Mouse (Mus musculus) limb, embryonic 10.5 days (tissue): ENCODE measurements around the gene Arl10. TPM values are rescaled to one million over a fixed set of nuclear protein-coding genes. Genes with fewer than 3 reads are reported as not detected.
A peak's percentile ranks its signal among the peaks of the same experiment; 100 is the strongest.

Experiments
- DNase-seq: peaks from one replicate; pipeline ENCODE4 v3.0.0-alpha.2; 2017; ENCODE audit warnings: low spot score
- H3K27ac ChIP-seq: fragments of 300-500 bp; sonication (generic); 2 replicates; pipeline ENCODE4 v1.5.1; 2016; ENCODE audit warnings: mild to moderate bottlenecking
- H3K27me3 ChIP-seq: fragments of 300-500 bp; sonication (generic); 2 replicates; pipeline ENCODE4 v1.6.1; 2016; ENCODE audit warnings: low read depth, mild to moderate bottlenecking; ENCODE audit not compliant: poor library complexity, severe bottlenecking
- H3K36me3 ChIP-seq: fragments of 300-500 bp; sonication (generic); 2 replicates; pipeline ENCODE4 v1.6.1; 2016; ENCODE audit warnings: mild to moderate bottlenecking, moderate library complexity
- H3K4me1 ChIP-seq: fragments of 300-500 bp; sonication (generic); 2 replicates; pipeline ENCODE4 v1.6.1; 2016
- H3K4me3 ChIP-seq: fragments of 300-500 bp; sonication (generic); 2 replicates; pipeline ENCODE4 v1.5.1; 2016; ENCODE audit warnings: mild to moderate bottlenecking, moderate library complexity
- H3K9me3 ChIP-seq: fragments of 300-500 bp; sonication (generic); replicated peaks from 2 replicates; pipeline ENCODE4 v1.6.1; 2016; ENCODE audit warnings: mild to moderate bottlenecking
- WGBS: fragments of 180-500 bp; shearing (Covaris S2); methylation state at CpG from one replicate; pipeline ENCODE4 v1.1.7; 2016; 5-methylcytosine and 5-hydroxymethylcytosine counted together
- polyA plus RNA-seq: library from polyadenylated mRNA; unstranded; fragments of >200 nt; fragmentation: Nextera tagmentation; extraction: Ambion mirVana; gene quantifications from 2 replicates; pipeline ENCODE4 v1.2.1, GENCODE M21; 2016

Gene Arl10
- polyA plus RNA-seq, 1 experiment from 2014 or later = 28.8 TPM

- Histone ChIP-seq H3K4me1 (peaks cover 15% of the 10 kb centered on the region), H3K9me3 (no peaks in the 10 kb centered on the region), H3K27me3 (no peaks in the 10 kb centered on the region), H3K4me3 (peak overlapping the region; percentile 80), H3K36me3 (peaks cover 31% of the 10 kb centered on the region), H3K27ac (peak overlapping the region; percentile 88)
- peak; percentile 53 for DNase-seq
- WGBS = 46% methylated on average over 8 of the region's 8 CpGs
Measured at GRCm38 (mm10) chr13:54565594-54566345, 9.0 kb upstream of the Arl10 start.

DNA sequence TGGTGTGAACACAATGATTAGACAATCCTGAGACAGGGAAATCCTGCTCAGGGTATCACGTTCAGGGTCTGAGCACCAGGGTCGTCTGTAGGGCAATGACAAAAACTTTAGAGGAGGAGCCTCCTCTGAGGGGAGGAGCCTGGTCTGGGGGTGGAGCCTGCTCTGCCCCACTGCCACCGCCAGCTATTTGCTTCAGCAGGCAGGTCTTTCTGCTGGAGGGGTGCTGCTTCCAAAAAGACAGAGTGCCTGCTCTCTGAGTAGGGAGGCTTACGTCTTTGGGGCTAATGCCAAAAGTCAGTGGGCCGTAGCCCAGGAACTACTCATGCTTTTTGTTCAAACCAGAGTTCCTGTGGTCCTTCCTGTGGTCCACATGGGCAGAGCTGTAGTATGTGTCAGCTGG, 6.4 kb upstream of the Arl10 start:
- no peak for DNase-seq
- H3K27ac ChIP-seq = no peak overlapping the region
- H3K36me3 ChIP-seq = peaks cover 5% of the 10 kb centered on the region; the same call in 1 of the 2 replicates
- no peak overlapping the region for H3K4me3 ChIP-seq
- 47% methylated on average over 5 of the region's 5 CpGs for WGBS
- peaks cover 15% of the 10 kb centered on the region for H3K4me1 ChIP-seq
- peaks cover 9% of the 10 kb centered on the region for H3K27me3 ChIP-seq
- H3K9me3 ChIP-seq = no peaks in the 10 kb centered on the region

- no peak overlapping the region for H3K4me3 ChIP-seq
- H3K27ac ChIP-seq = no peak overlapping the region
- H3K4me1 ChIP-seq = peaks cover 11% of the 10 kb centered on the region
- no peaks in the 10 kb centered on the region for H3K36me3 ChIP-seq
- DNase-seq = no peak
- no peaks in the 10 kb centered on the region for H3K9me3 ChIP-seq
- peaks cover 18% of the 10 kb centered on the region for H3K27me3 ChIP-seq
- WGBS = 38% methylated on average over 1 of the region's 1 CpGs
Measured at GRCm38 (mm10) chr13:54569282-54569681, 5.5 kb upstream of the Arl10 start.

DNA sequence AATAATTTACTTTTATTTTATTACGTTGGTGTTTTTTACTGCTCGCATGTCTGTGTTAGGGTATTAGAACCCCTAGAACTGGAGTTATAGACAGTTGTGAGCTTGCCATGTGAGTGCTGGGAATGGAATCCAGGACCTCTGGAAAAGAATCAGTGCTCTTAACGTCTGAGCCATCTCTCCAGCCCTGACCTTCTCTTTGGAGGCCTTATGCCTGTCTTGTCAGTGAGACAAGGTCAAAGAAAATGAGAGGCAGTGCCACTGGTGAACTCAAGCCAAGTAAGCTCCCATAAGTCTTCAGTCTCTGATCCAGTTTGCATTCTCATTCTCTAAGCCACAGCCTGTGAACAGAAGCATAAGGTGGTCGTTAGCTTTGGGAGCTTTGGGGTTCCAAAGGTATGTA, 4.1 kb upstream of the Arl10 start:
- Histone ChIP-seq H3K36me3 (no peaks in the 10 kb centered on the region), H3K9me3 (no peaks in the 10 kb centered on the region), H3K4me3 (no peak overlapping the region), H3K27ac (no peak overlapping the region), H3K4me1 (peaks cover 17% of the 10 kb centered on the region), H3K27me3 (peaks cover 18% of the 10 kb centered on the region)
- DNase-seq = no peak
- 82% methylated on average over 4 of the region's 4 CpGs for WGBS

GRCm38 (mm10) chr13:54571637-54572036, 3.2 kb upstream of the Arl10 start:
- Histone ChIP-seq H3K27ac (no peak overlapping the region), H3K4me1 (peaks cover 21% of the 10 kb centered on the region), H3K27me3 (peaks cover 18% of the 10 kb centered on the region), H3K4me3 (no peak overlapping the region), H3K9me3 (no peaks in the 10 kb centered on the region), H3K36me3 (peaks cover 6% of the 10 kb centered on the region)
- no peak for DNase-seq
- WGBS = 59% methylated on average over 2 of the region's 2 CpGs

GRCm38 (mm10) chr13:54572621-54573020, 2.2 kb upstream of the Arl10 start:
- Histone ChIP-seq H3K27ac (no peak overlapping the region), H3K4me1 (peaks cover 21% of the 10 kb centered on the region), H3K27me3 (peaks cover 18% of the 10 kb centered on the region), H3K4me3 (no peak overlapping the region), H3K9me3 (no peaks in the 10 kb centered on the region), H3K36me3 (peaks cover 16% of the 10 kb centered on the region)
- no peak for DNase-seq
- WGBS = 84% methylated on average over 4 of the region's 4 CpGs

DNA sequence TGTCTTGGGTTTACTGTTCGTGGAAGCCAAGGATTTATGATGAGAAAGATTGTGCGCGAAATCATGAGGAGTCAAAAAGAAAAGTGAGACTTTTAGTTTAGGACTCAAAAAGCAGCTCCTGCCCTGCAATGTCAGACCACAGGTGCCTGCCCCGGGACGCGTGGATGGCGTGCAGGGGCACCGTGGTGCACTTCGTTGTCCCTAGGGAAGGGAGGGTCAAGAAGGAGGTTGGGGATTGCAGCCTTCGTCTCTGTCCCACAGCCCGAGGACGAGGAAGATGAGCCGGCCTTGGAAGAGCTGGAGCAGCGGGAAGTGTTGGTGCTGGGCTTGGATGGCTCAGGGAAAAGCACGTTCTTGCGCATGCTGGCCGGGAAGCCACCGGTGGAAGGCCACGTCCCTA, 674 bp downstream of the Arl10 start:
- peaks cover 18% of the 10 kb centered on the region for H3K27me3 ChIP-seq
- peaks cover 45% of the 10 kb centered on the region for H3K36me3 ChIP-seq
- H3K4me3 ChIP-seq = peak overlapping the region; percentile 97
- H3K27ac ChIP-seq = peak overlapping the region; percentile 96
- 5% methylated on average over 19 of the region's 19 CpGs for WGBS
- peaks cover 21% of the 10 kb centered on the region for H3K4me1 ChIP-seq
- no peaks in the 10 kb centered on the region for H3K9me3 ChIP-seq
- DNase-seq = peak; percentile 41

- H3K4me1 ChIP-seq = peaks cover 21% of the 10 kb centered on the region
- H3K27ac ChIP-seq = no peak overlapping the region
- no peaks in the 10 kb centered on the region for H3K9me3 ChIP-seq
- peaks cover 69% of the 10 kb centered on the region for H3K36me3 ChIP-seq
- H3K27me3 ChIP-seq = peaks cover 15% of the 10 kb centered on the region
- H3K4me3 ChIP-seq = no peak overlapping the region
- no peak for DNase-seq
- 86% methylated on average over 21 of the region's 21 CpGs for WGBS
Measured at GRCm38 (mm10) chr13:54577652-54578507, 3.1 kb downstream of the Arl10 start.

- DNase-seq = no peak
- 86% methylated on average over 2 of the region's 2 CpGs for WGBS
- peaks cover 100% of the 10 kb centered on the region for H3K36me3 ChIP-seq
Measured at GRCm38 (mm10) chr13:54581385-54581784, 6.6 kb downstream of the Arl10 start.

DNA sequence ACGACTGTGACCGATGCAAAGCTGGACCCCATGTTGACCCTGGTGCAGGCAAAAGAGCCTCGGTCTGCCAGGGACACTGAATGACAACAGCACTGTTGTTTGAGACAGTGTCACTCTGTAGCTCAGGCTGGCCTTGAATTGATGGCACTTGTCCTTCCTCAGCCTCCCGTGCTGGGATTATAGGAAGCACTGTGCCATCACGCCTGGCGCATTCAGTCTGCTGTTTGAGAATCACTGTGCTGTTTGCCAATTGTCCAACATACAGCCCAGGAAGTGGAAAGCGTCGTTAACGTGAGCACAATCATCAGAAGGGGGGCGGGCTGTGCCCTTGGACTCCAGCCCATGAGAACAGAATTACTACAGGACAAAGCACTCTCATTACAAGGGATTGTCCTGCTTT, 7.3 kb downstream of the Arl10 start:
- Histone ChIP-seq H3K4me3 (no peak overlapping the region), H3K27ac (no peak overlapping the region)
- 92% methylated on average over 10 of the region's 10 CpGs for WGBS

More at GRCm38 (mm10) chr13:54581385-54581784, 6.6 kb downstream of the Arl10 start:
- no peak overlapping the region for H3K27ac ChIP-seq
- H3K27me3 ChIP-seq = no peaks in the 10 kb centered on the region
- H3K4me1 ChIP-seq = no peaks in the 10 kb centered on the region; the same call in none of the 2 replicates
- H3K4me3 ChIP-seq = no peak overlapping the region
- H3K9me3 ChIP-seq = no peaks in the 10 kb centered on the region

DNA sequence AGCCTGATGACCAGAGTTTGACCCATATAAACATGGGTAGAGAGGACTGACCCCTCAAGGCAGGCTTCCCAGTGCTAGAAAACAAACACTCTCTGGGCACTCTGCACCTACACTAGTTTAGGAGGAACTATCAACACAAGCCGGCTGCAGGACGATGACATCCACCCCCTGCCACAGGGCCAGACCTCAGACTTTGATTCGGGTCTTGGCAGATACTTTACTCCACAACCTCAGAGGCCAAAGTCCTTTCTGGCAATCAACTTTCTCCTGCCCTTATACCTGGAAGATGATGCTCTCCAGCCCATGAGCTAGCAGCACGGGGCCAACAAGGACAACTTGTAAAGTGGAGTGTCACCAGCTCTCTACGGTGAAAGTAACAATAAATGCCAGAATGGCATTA, 8.0 kb downstream of the Arl10 start:
- H3K27me3 ChIP-seq = no peaks in the 10 kb centered on the region
- peaks cover 100% of the 10 kb centered on the region for H3K36me3 ChIP-seq
- no peak for DNase-seq
- H3K4me3 ChIP-seq = no peak overlapping the region
- H3K9me3 ChIP-seq = no peaks in the 10 kb centered on the region
- no peak overlapping the region for H3K27ac ChIP-seq
- H3K4me1 ChIP-seq = no peaks in the 10 kb centered on the region; the same call in 1 of the 2 replicates
- WGBS = 94% methylated on average over 5 of the region's 5 CpGs

More for the DNA sequence above, 7.3 kb downstream of the Arl10 start:
- Histone ChIP-seq H3K4me1 (no peaks in the 10 kb centered on the region; the same call in 1 of the 2 replicates), H3K36me3 (peaks cover 100% of the 10 kb centered on the region), H3K9me3 (no peaks in the 10 kb centered on the region), H3K27me3 (no peaks in the 10 kb centered on the region)
- DNase-seq = no peak

DNA sequence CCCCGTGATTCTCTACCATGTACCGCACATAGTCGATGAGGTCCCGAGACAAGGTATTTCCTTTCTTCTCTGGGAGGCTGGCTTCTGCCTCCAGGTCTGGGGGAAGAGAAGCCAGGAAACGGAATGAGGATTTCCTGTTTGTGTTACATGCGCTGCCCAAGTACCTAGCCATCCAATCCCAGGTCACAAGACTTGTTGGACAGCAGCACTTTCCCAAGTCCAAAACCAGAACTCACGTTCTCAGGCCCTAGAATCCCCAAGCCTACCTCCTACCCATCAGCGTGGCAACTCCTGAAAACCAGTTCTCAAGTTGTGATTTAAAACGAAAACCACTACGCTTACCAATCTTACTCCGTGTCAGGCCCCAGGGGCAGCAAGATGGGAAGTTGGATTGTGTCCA, 11.0 kb downstream of the Arl10 start:
- Histone ChIP-seq H3K4me1 (peaks cover under 1% of the 10 kb centered on the region; the same call in 1 of the 2 replicates), H3K36me3 (peaks cover 77% of the 10 kb centered on the region), H3K4me3 (no peak overlapping the region), H3K27me3 (no peaks in the 10 kb centered on the region), H3K9me3 (no peaks in the 10 kb centered on the region), H3K27ac (no peak overlapping the region)
- WGBS = 88% methylated on average over 11 of the region's 11 CpGs
- DNase-seq = no peak

- WGBS = 2% methylated on average over 24 of the region's 24 CpGs
- no peak for DNase-seq
- Histone ChIP-seq H3K27me3 (no peaks in the 10 kb centered on the region), H3K36me3 (peaks cover 54% of the 10 kb centered on the region), H3K4me3 (peak overlapping the region; percentile 79), H3K27ac (peak overlapping the region; percentile 84), H3K4me1 (peaks cover 11% of the 10 kb centered on the region), H3K9me3 (no peaks in the 10 kb centered on the region)
Measured at GRCm38 (mm10) chr13:54589414-54589995, 14.7 kb downstream of the Arl10 start.
